Mouse (Mus musculus) monocyte, adult 2 months (primary cell): ENCODE data around the gene Vstm4.

ENCODE experiments used
- DNase-seq, 2 experiments: peaks; one replicate each; pipeline ENCODE4 v3.0.0; 2022; ENCODE audit warnings: low spot score in 2 of 2, low read depth in 1 of 2

Vstm4 gene

GRCm38 (mm10) chr14:32858941-32859510, 2.5 kb downstream of the Vstm4 start:
- DNase-seq = no peak

- DNase-seq = no peak
These were observed 3.4 kb downstream of the Vstm4 start for GRCm38 (mm10) chr14:32859831-32860569.

- DNase-seq = no peak
These were observed 4.6 kb downstream of the Vstm4 start for GRCm38 (mm10) chr14:32861149-32861581.

GRCm38 (mm10) chr14:32861656-32862055, 5.1 kb downstream of the Vstm4 start:
- no peak for DNase-seq

- no peak for DNase-seq
These were observed 8.8 kb downstream of the Vstm4 start for GRCm38 (mm10) chr14:32865331-32865730.

- no peak for DNase-seq
These were observed 15.4 kb downstream of the Vstm4 start for GRCm38 (mm10) chr14:32871963-32872362.

GRCm38 (mm10) chr14:32877549-32877948, 21.0 kb downstream of the Vstm4 start:
- no peak for DNase-seq

- DNase-seq = no peak
These were observed 23.8 kb downstream of the Vstm4 start for GRCm38 (mm10) chr14:32880332-32880731.

GRCm38 (mm10) chr14:32881693-32882092, 25.1 kb downstream of the Vstm4 start:
- no peak for DNase-seq

GRCm38 (mm10) chr14:32888876-32889674, 32.5 kb downstream of the Vstm4 start:
- no peak for DNase-seq

- DNase-seq = no peak
These were observed 37.8 kb downstream of the Vstm4 start for GRCm38 (mm10) chr14:32894341-32894853.

GRCm38 (mm10) chr14:32894878-32895277, 38.3 kb downstream of the Vstm4 start:
- DNase-seq = no peak

GRCm38 (mm10) chr14:32896896-32897295, 40.3 kb downstream of the Vstm4 start:
- DNase-seq = no peak

- DNase-seq = no peak
These were observed 46.6 kb downstream of the Vstm4 start for GRCm38 (mm10) chr14:32903203-32903602.

- no peak for DNase-seq
These were observed 50.0 kb downstream of the Vstm4 start for GRCm38 (mm10) chr14:32906545-32906944.

GRCm38 (mm10) chr14:32909112-32909511, 52.6 kb downstream of the Vstm4 start:
- no peak for DNase-seq

GRCm38 (mm10) chr14:32911187-32911586, 54.6 kb downstream of the Vstm4 start:
- DNase-seq = no peak

- no peak for DNase-seq
These were observed 58.8 kb downstream of the Vstm4 start for GRCm38 (mm10) chr14:32915360-32915759.

- no peak for DNase-seq
These were observed 61.4 kb downstream of the Vstm4 start for GRCm38 (mm10) chr14:32917919-32918318.

- no peak for DNase-seq
These were observed 67.3 kb downstream of the Vstm4 start for GRCm38 (mm10) chr14:32923871-32924270.

- peak; percentile 22 to 31 for DNase-seq
These were observed 75.2 kb downstream of the Vstm4 start for GRCm38 (mm10) chr14:32931709-32932108.

GRCm38 (mm10) chr14:32932220-32932619, 75.7 kb downstream of the Vstm4 start:
- no peak for DNase-seq
